Mouse (Mus musculus): ENCODE data around the gene Tmem163.

Gene Tmem163

GRCm38 (mm10) chr1:127679498-127680133 lies at the start of gene Tmem163:
Gene Tmem163, minus strand, starts transcription at chr1:127679548.
- DNase-seq (ENCODE audit: low read depth in 2 of 2, low spot score in 2 of 2): peak; percentile 34 to 53

- no peak for DNase-seq (ENCODE audit: low read depth in 2 of 2, low spot score in 2 of 2)
These were observed 49.7 kb upstream of the Tmem163 start, which contains the start of gene Acmsd for GRCm38 (mm10) chr1:127729096-127729495. Gene Acmsd, plus strand, starts transcription at chr1:127729413.

- no peak for DNase-seq (ENCODE audit: low read depth in 2 of 2, low spot score in 2 of 2)
These were observed 44.2 kb upstream of the Tmem163 start for GRCm38 (mm10) chr1:127723596-127723995.

- DNase-seq (ENCODE audit: low read depth in 2 of 2, low spot score in 2 of 2): no peak
These were observed 38.9 kb upstream of the Tmem163 start for GRCm38 (mm10) chr1:127718290-127718689.

- no peak for DNase-seq (ENCODE audit: low read depth in 2 of 2, low spot score in 2 of 2)
These were observed 37.1 kb upstream of the Tmem163 start for GRCm38 (mm10) chr1:127716441-127716840.

GRCm38 (mm10) chr1:127706269-127706668 lies 26.9 kb upstream of the Tmem163 start:
- no peak for DNase-seq (ENCODE audit: low read depth in 2 of 2, low spot score in 2 of 2)

- DNase-seq (ENCODE audit: low read depth in 2 of 2, low spot score in 2 of 2): no peak
These were observed 22.8 kb upstream of the Tmem163 start for GRCm38 (mm10) chr1:127702187-127702586.

- no peak for DNase-seq (ENCODE audit: low read depth in 2 of 2, low spot score in 2 of 2)
These were observed 17.2 kb upstream of the Tmem163 start for GRCm38 (mm10) chr1:127696533-127696932.

- peak; percentile 2 to 3 for DNase-seq (ENCODE audit: low read depth in 2 of 2, low spot score in 2 of 2)
These were observed 1.4 kb downstream of the Tmem163 start for GRCm38 (mm10) chr1:127677661-127678580.

GRCm38 (mm10) chr1:127677131-127677631 lies 2.2 kb downstream of the Tmem163 start:
- peak in 1 of 2 experiments; percentile 2 for DNase-seq (ENCODE audit: low read depth in 2 of 2, low spot score in 2 of 2)

GRCm38 (mm10) chr1:127676516-127677099 lies 2.7 kb downstream of the Tmem163 start:
- no peak for DNase-seq (ENCODE audit: low read depth in 2 of 2, low spot score in 2 of 2)

- DNase-seq (ENCODE audit: low read depth in 2 of 2, low spot score in 2 of 2): no peak
These were observed 3.2 kb downstream of the Tmem163 start for GRCm38 (mm10) chr1:127676116-127676515.

GRCm38 (mm10) chr1:127675253-127675652 lies 4.1 kb downstream of the Tmem163 start:
- DNase-seq (ENCODE audit: low read depth in 2 of 2, low spot score in 2 of 2): no peak

GRCm38 (mm10) chr1:127673221-127674050 lies 5.9 kb downstream of the Tmem163 start:
- no peak for DNase-seq (ENCODE audit: low read depth in 2 of 2, low spot score in 2 of 2)

GRCm38 (mm10) chr1:127668161-127668560 lies 11.2 kb downstream of the Tmem163 start:
- no peak for DNase-seq (ENCODE audit: low read depth in 2 of 2, low spot score in 2 of 2)

GRCm38 (mm10) chr1:127667110-127667860 lies 12.1 kb downstream of the Tmem163 start:
- DNase-seq (ENCODE audit: low read depth in 2 of 2, low spot score in 2 of 2): no peak

- DNase-seq (ENCODE audit: low read depth in 2 of 2, low spot score in 2 of 2): no peak
These were observed 13.1 kb downstream of the Tmem163 start for GRCm38 (mm10) chr1:127666221-127666620.

- no peak for DNase-seq (ENCODE audit: low read depth in 2 of 2, low spot score in 2 of 2)
These were observed 16.8 kb downstream of the Tmem163 start for GRCm38 (mm10) chr1:127662385-127663068.
